Mouse (Mus musculus): ENCODE measurements around the gene Ubr7. TPM values are rescaled to one million over a fixed set of nuclear protein-coding genes. Genes with fewer than 3 reads are reported as not detected.
A peak's percentile ranks its signal among the peaks of the same experiment; 100 is the strongest.

The Ubr7 gene
- total and polyA plus RNA-seq, 2 experiments from 2014 or later: 26.1 to 59.1 TPM

GRCm38 (mm10) chr12:102714654-102715395 is 42.9 kb upstream of the Ubr7 start:
- H3K27me3 ChIP-seq (ENCODE audit: insufficient read depth, low read length): no peaks in the 10 kb centered on the region
- H3K9ac ChIP-seq: no peak overlapping the region
- DNase-seq (no peak), ATAC-seq (no peak)
- 81% methylated on average over 10 of the region's 10 CpGs for WGBS
- H3K4me1 ChIP-seq (ENCODE audit: insufficient read depth): no peaks in the 10 kb centered on the region
- H3K4me2 ChIP-seq (ENCODE audit: low read depth): no peak overlapping the region
- H3K4me3 ChIP-seq (ENCODE audit: low read depth, low read length): no peak overlapping the region
- no peak for TF ChIP-seq CTCF (IDR thresholded peaks at IDR 0.05; ENCODE audit: low read depth)
- H3K27ac ChIP-seq (ENCODE audit: low read depth, low read length): no peak overlapping the region
- no peaks in the 10 kb centered on the region for H3K36me3 ChIP-seq (ENCODE audit: insufficient read depth)
- no peaks in the 10 kb centered on the region for H3K9me3 ChIP-seq (ENCODE audit: low read length)

GRCm38 (mm10) chr12:102719552-102720315 is 38.0 kb upstream of the Ubr7 start:
- H3K27ac ChIP-seq (ENCODE audit: low read depth, low read length): no peak overlapping the region
- H3K9me3 ChIP-seq (ENCODE audit: low read length): no peaks in the 10 kb centered on the region
- DNase-seq: peak; percentile 84
- TF ChIP-seq CTCF (IDR thresholded peaks at IDR 0.05; ENCODE audit: low read depth): peak; percentile 89
- H3K9ac ChIP-seq: no peak overlapping the region
- H3K4me3 ChIP-seq (ENCODE audit: low read depth, low read length): no peak overlapping the region
- peaks cover 6% of the 10 kb centered on the region; the same call in 1 of the 2 replicates for H3K4me1 ChIP-seq (ENCODE audit: insufficient read depth)
- H3K36me3 ChIP-seq (ENCODE audit: insufficient read depth): no peaks in the 10 kb centered on the region
- 20% methylated on average over 13 of the region's 13 CpGs for WGBS
- peak overlapping the region; percentile 29; the same call in 1 of the 2 replicates for H3K4me2 ChIP-seq (ENCODE audit: low read depth)
- H3K27me3 ChIP-seq (ENCODE audit: insufficient read depth, low read length): no peaks in the 10 kb centered on the region
- ATAC-seq: peak; percentile 83

GRCm38 (mm10) chr12:102722451-102722850 is 35.3 kb upstream of the Ubr7 start:
- ATAC-seq: no peak
- H3K9ac ChIP-seq: no peak overlapping the region
- 60% methylated on average over 11 of the region's 11 CpGs for WGBS
- H3K4me3 ChIP-seq (ENCODE audit: low read depth, low read length): no peak overlapping the region
- no peaks in the 10 kb centered on the region for H3K9me3 ChIP-seq (ENCODE audit: low read length)
- no peak for DNase-seq
- H3K4me1 ChIP-seq (ENCODE audit: insufficient read depth): peaks cover 7% of the 10 kb centered on the region; the same call in 1 of the 2 replicates
- no peaks in the 10 kb centered on the region for H3K27me3 ChIP-seq (ENCODE audit: insufficient read depth, low read length)
- TF ChIP-seq CTCF (IDR thresholded peaks at IDR 0.05; ENCODE audit: low read depth): no peak
- no peaks in the 10 kb centered on the region for H3K36me3 ChIP-seq (ENCODE audit: insufficient read depth)
- no peak overlapping the region for H3K4me2 ChIP-seq (ENCODE audit: low read depth)
- no peak overlapping the region for H3K27ac ChIP-seq (ENCODE audit: low read depth, low read length)

- H3K4me1 ChIP-seq (ENCODE audit: insufficient read depth): peaks cover 7% of the 10 kb centered on the region; the same call in 1 of the 2 replicates
- ATAC-seq: no peak
These were observed 34.8 kb upstream of the Ubr7 start for GRCm38 (mm10) chr12:102722966-102723365.

GRCm38 (mm10) chr12:102723861-102724260 is 33.9 kb upstream of the Ubr7 start:
- ATAC-seq (peak; percentile 78), DNase-seq (peak; percentile 62)
- H3K27me3 ChIP-seq (ENCODE audit: insufficient read depth, low read length): no peaks in the 10 kb centered on the region
- H3K27ac ChIP-seq (ENCODE audit: low read depth, low read length): peak overlapping the region; percentile 66
- TF ChIP-seq CTCF (IDR thresholded peaks at IDR 0.05; ENCODE audit: low read depth): no peak
- no peaks in the 10 kb centered on the region for H3K36me3 ChIP-seq (ENCODE audit: insufficient read depth)
- H3K9me3 ChIP-seq (ENCODE audit: low read length): no peaks in the 10 kb centered on the region
- H3K4me3 ChIP-seq (ENCODE audit: low read depth, low read length): no peak overlapping the region
- peaks cover 7% of the 10 kb centered on the region; the same call in 1 of the 2 replicates for H3K4me1 ChIP-seq (ENCODE audit: insufficient read depth)
- no peak overlapping the region for H3K4me2 ChIP-seq (ENCODE audit: low read depth)
- no peak overlapping the region for H3K9ac ChIP-seq
- 44% methylated on average over 6 of the region's 6 CpGs for WGBS

More at GRCm38 (mm10) chr12:102722966-102723365, 34.8 kb upstream of the Ubr7 start:
- WGBS: 70% methylated on average over 8 of the region's 8 CpGs
- H3K4me3 ChIP-seq (ENCODE audit: low read depth, low read length): no peak overlapping the region
- no peak overlapping the region for H3K27ac ChIP-seq (ENCODE audit: low read depth, low read length)
- DNase-seq: no peak
- H3K27me3 ChIP-seq (ENCODE audit: insufficient read depth, low read length): no peaks in the 10 kb centered on the region
- H3K9ac ChIP-seq: no peak overlapping the region
- H3K9me3 ChIP-seq (ENCODE audit: low read length): no peaks in the 10 kb centered on the region
- no peaks in the 10 kb centered on the region for H3K36me3 ChIP-seq (ENCODE audit: insufficient read depth)
- TF ChIP-seq CTCF (IDR thresholded peaks at IDR 0.05; ENCODE audit: low read depth): no peak
- no peak overlapping the region for H3K4me2 ChIP-seq (ENCODE audit: low read depth)

GRCm38 (mm10) chr12:102725146-102725545 is 32.6 kb upstream of the Ubr7 start:
- Histone ChIP-seq H3K9me3 (ENCODE audit: low read length) (no peaks in the 10 kb centered on the region), H3K4me3 (ENCODE audit: low read depth, low read length) (no peak overlapping the region), H3K36me3 (ENCODE audit: insufficient read depth) (no peaks in the 10 kb centered on the region), H3K27ac (ENCODE audit: low read depth, low read length) (no peak overlapping the region), H3K4me1 (ENCODE audit: insufficient read depth) (peaks cover 7% of the 10 kb centered on the region), H3K4me2 (ENCODE audit: low read depth) (no peak overlapping the region), H3K9ac (no peak overlapping the region), H3K27me3 (ENCODE audit: insufficient read depth, low read length) (no peaks in the 10 kb centered on the region)
- no peak for TF ChIP-seq CTCF (IDR thresholded peaks at IDR 0.05; ENCODE audit: low read depth)
- no peak for DNase-seq
- no peak for ATAC-seq
- 89% methylated on average over 6 of the region's 6 CpGs for WGBS

GRCm38 (mm10) chr12:102725761-102726175 is 32.0 kb upstream of the Ubr7 start:
- DNase-seq (peak; percentile 21), ATAC-seq (no peak)
- Histone ChIP-seq H3K9ac (no peak overlapping the region), H3K9me3 (ENCODE audit: low read length) (no peaks in the 10 kb centered on the region), H3K4me3 (ENCODE audit: low read depth, low read length) (no peak overlapping the region), H3K27me3 (ENCODE audit: insufficient read depth, low read length) (no peaks in the 10 kb centered on the region), H3K27ac (ENCODE audit: low read depth, low read length) (no peak overlapping the region), H3K36me3 (ENCODE audit: insufficient read depth) (no peaks in the 10 kb centered on the region), H3K4me2 (ENCODE audit: low read depth) (no peak overlapping the region), H3K4me1 (ENCODE audit: insufficient read depth) (peaks cover 14% of the 10 kb centered on the region)
- 63% methylated on average over 7 of the region's 7 CpGs for WGBS
- no peak for TF ChIP-seq CTCF (IDR thresholded peaks at IDR 0.05; ENCODE audit: low read depth)

Measured in forebrain, postnatal 0 days (tissue).